Mouse (Mus musculus): ENCODE results near the gene Slc28a3.
A peak's percentile ranks its signal among the peaks of the same experiment; 100 is the strongest.

Slc28a3 gene

DNA sequence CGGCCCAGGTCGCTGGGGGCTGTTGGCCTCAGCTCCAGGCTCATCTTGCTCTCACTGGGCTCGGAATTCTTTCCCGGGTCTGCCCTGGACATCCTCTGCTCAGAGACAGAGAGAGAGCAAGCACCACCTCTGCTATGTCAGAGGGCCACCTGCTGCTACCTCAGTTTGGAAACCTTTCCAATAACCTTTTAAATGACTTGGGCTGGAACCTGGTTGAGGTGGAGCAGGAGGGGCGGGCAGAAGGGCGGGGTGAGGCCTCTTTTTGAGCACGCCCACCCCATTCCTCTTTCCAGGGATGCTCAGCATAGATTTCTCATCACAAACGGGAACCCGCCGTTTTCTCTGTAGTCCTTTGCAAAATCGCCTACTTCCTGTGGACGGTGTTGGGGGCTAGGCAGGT is at the start of gene Slc28a3:
Gene Slc28a3 (minus strand): TSS at position 162 of the 400 bp plus-strand sequence.
- no peak for DNase-seq (ENCODE audit: low read depth)

GRCm38 (mm10) chr13:58657987-58658386 is 47.3 kb upstream of the Slc28a3 start:
- no peak for DNase-seq (ENCODE audit: low read depth)

GRCm38 (mm10) chr13:58656885-58657284 is 46.2 kb upstream of the Slc28a3 start:
- no peak for DNase-seq (ENCODE audit: low read depth)

DNA sequence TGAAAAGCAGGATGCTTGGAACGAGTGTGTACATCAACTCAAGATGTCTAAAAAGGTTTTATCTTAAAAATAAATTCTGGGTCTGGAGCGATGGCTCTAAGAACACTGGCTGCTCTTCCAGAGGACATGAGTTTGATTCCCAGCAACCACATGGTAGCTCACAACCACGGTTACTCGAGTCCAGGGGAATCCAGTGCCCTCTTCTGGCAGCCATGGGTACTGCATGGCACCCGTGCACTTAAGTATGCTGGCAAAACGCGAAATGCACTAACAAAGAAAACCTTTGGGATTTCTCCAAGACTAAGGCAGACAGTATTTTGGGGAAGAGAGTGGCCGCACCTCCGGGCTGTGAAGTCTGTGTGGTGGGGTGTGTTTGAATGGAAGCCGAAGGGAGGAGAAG is 44.9 kb upstream of the Slc28a3 start:
- DNase-seq (ENCODE audit: low read depth): no peak

- peak; percentile 17 for DNase-seq (ENCODE audit: low read depth)
Measured at GRCm38 (mm10) chr13:58640330-58640729, 29.7 kb upstream of the Slc28a3 start.

DNA sequence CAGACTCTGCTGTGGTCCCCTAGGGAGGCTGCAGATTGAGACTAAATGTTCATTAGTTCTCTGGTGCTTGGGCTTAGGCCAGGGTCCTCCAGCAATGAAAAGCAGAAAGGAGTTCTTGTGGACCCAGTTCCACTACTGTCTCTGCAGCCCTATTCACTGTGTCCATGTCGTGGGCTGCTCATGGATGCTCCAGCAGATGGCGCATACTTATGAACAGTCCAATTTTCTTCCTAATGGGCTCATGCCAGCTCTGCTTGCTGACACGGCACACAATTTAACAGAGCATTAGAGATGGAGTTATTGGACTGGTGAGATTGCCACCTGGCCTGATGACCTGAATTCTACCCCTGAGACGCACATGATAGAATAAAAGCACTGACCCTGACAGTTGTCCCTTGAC is 28.3 kb upstream of the Slc28a3 start:
- DNase-seq (ENCODE audit: low read depth): no peak

GRCm38 (mm10) chr13:58637360-58638002 is 26.8 kb upstream of the Slc28a3 start:
- peak; percentile 24 for DNase-seq (ENCODE audit: low read depth)

- DNase-seq (ENCODE audit: low read depth): no peak
Measured at GRCm38 (mm10) chr13:58633887-58634286, 23.2 kb upstream of the Slc28a3 start.

DNA sequence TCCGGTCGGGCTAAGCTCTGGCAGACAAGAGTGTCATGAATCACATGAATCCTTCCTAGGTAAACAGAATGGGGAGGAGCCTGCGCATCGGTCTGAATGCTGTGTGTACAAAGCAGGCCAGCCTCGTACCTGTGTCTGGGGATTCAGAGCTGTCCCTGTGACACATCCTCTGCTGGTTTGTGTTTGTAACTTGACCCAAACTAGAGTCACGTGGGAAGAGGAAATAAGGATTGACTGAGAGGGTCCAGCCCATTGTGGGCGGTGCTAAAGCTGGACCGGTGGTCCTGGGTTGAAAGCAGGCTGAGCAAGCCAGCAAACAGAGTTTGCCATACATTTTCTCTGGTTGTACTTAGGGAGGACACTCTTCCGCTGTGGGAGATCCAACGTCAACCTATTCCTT is 20.1 kb upstream of the Slc28a3 start:
- no peak for DNase-seq (ENCODE audit: low read depth)

DNA sequence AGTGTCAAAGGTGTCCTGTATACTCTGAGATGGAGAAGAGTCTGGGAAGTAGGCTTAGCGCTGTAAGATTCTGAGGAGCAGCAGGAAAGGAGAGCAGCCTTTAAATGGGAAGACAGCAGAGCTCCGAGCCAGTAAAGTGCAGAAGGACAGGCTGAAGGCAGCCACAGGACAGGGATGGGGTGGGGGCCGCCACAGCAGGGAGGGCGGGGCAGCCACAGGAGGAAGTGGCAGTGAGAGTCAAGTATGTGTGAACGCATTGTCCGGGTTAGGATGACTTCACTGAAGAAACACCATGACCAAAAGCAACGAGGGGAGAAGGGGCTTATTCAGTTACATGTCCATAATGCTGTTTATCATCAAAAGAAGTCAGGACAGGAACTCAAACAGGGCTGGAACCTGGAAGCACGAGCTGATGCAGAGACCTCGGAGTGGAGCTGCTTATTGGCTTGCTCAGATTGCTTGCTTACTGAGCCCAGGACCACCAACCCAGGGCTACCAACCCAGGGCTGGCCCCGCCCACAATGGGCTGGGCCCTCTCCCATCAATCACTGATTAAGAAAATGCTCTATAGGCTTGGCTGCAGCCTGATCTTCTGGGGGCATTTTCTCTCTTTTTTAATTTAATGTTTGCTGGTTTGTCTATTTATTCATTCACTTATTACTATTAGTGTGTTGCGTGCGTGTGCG is 18.8 kb upstream of the Slc28a3 start:
- no peak for DNase-seq (ENCODE audit: low read depth)

DNA sequence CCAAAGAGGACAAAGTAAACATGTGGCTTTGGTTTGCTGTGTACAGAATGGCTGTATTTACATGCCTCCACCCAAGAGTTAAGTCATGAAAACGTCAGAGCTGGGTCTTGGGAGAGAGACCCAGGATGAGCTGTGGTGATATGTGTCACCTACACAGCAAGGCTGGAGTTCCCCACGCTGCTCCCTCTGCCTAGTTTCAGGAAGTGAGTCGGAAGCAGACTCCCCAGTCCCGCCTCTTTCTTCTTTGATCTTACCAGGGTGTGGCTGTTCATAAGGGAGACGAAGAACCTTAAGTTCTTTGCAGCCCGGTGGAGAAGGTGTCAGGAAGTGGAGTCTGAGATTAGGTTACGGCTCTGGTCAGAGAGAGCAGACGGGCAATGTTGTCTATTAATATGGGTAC is 12.0 kb upstream of the Slc28a3 start:
- DNase-seq (ENCODE audit: low read depth): no peak

GRCm38 (mm10) chr13:58619301-58619700 is 8.6 kb upstream of the Slc28a3 start:
- DNase-seq (ENCODE audit: low read depth): no peak

- DNase-seq (ENCODE audit: low read depth): no peak
Measured at GRCm38 (mm10) chr13:58610059-58610458, 618 bp downstream of the Slc28a3 start.

DNA sequence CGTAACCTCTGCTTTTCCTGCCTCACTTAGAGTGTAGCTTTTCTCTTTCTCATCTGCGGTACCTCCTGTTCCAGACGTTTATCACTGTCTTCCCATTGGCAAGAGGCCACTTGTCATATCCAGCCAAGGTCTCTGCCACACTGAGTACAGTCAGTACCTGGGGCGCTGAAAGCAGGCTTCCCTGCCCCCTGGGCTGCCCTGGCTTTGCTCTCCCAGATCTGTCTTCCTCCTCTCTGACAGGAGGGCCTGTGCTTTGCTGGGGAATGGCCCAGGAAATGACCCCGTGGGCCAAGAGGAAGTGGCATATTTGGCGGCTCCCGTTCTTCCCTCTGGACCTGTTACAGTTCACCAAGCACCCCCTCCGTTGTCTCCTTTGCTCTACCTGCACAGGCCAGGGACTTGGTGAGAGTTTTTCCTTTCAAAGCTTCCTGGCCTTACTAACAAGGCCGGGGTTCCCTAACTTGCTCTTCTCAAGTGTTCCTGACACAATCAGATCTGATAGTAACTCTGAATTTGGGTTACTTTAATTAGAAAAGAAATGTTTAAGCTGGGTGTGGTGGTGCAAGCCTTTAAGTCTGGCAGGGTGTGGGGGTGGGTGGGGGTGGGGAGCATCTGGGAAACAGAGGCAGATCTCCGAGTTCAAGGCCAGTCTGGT is 9.3 kb downstream of the Slc28a3 start:
- DNase-seq (ENCODE audit: low read depth): no peak

DNA sequence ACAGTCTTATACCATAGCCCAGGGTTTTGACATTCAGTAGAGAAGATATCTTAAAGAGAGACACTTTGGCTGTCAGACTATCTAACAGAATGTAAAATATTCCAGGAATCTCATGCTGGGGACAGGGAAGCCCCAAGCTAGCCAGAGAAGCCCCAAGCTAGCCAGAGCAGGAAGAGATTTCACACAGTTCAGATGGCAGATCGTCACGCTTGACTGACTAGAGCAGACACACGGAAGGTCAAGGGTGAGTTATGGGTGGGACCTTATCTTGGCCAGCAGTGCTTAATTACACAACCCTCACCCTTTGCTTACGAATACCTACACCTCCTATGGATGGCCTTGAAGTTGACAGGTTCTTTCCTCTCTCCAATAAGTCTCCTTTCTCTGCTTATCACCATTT is 12.1 kb downstream of the Slc28a3 start:
- no peak for DNase-seq (ENCODE audit: low read depth)

DNA sequence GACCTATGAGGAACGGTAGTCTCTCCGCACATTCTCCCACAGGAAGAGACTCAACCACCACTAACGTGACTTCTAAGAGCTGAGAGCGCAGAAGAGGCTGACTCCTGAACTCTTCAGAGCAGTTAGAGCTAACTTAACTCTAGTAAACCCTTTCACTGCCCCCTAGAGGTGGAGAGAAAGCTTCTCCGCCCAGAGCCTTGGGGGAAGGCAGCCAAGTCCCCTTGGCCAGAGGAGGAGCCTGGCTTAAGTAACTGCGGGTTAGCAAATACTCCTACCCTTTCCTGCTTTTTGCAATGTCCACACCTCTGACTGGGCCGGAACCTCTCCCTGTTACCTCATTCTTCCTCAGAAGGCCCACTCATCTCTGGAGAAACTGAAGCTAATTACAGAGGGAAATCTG is 17.5 kb downstream of the Slc28a3 start:
- peak; percentile 28 for DNase-seq (ENCODE audit: low read depth)

DNA sequence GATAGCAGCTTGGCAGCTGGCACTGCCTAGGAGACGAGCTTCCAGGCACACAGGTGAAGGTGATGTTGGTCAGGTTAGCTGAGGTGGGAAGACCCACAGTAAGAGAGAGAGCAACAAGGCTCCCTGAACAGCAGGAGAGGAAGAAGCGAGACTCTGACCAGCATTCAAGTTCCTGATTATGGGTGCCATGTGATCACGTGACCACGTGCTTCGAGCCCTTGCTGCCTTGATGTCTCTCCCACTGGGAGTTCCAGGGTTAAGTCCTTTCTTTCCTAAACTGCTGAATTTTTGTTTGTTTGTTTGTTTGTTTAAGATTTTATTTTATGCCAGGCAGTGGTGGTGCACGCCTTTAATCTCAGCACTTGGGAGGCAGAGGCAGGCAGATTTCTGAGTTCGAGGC is 18.8 kb downstream of the Slc28a3 start:
- no peak for DNase-seq (ENCODE audit: low read depth)

DNA sequence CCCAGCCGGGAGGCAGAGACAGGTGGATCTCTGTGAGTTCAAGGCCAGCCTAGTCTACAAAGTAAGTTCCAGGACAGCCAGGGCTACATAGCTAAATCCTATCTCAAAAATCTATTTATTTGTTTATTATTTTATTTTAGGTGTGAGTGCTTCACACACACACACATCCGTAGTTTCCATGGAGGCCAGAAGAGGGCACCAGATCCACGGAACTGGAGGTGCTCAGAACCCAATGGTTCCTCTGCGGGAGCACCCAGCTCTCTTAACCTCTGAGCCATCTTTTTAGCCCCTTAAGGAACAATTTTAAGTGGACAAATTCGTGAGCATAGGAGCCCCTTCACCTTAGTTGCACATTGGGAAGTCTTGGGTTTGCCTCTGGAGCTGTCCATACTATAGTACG is 20.0 kb downstream of the Slc28a3 start:
- peak; percentile 50 for DNase-seq (ENCODE audit: low read depth)

- peak; percentile 71 for DNase-seq (ENCODE audit: low read depth)
Measured at GRCm38 (mm10) chr13:58589517-58589858, 21.2 kb downstream of the Slc28a3 start.

GRCm38 (mm10) chr13:58588655-58589516 is 21.8 kb downstream of the Slc28a3 start:
- peak; percentile 4 for DNase-seq (ENCODE audit: low read depth)

GRCm38 (mm10) chr13:58587962-58588361 is 22.7 kb downstream of the Slc28a3 start:
- DNase-seq (ENCODE audit: low read depth): no peak

GRCm38 (mm10) chr13:58566181-58566580 is 44.5 kb downstream of the Slc28a3 start:
- no peak for DNase-seq (ENCODE audit: low read depth)

Measured in c-Kit-positive CD71-negative TER-119-negative erythroid progenitor cells, embryonic 14.5 days (primary cell).